Mouse (Mus musculus) embryonic facial prominence, embryonic 14.5 days (tissue): Measurements from ENCODE around the gene Prpf6. TPM values are rescaled to one million over a fixed set of nuclear protein-coding genes. Genes with fewer than 3 reads are reported as not detected.

Experiments
- ATAC-seq: fragments of 200-750 bp; cut with Nextera tagmentation; 2 replicates; pipeline ENCODE4 v1.8.0; 2017; ENCODE audit warnings: low read depth, moderate number of reproducible peaks, moderate TSS enrichment
- DNase-seq: peaks from one replicate; pipeline ENCODE4 v3.0.0-alpha.2; 2015; ENCODE audit warnings: low spot score
- H3K27ac ChIP-seq: fragments of 300-500 bp; sonication (generic); replicated peaks from 2 replicates; pipeline ENCODE4 v1.5.1; 2014; ENCODE audit warnings: low read depth, mild to moderate bottlenecking, low read length, moderate library complexity
- H3K27me3 ChIP-seq: fragments of 300-500 bp; sonication (generic); replicated peaks from 2 replicates; pipeline ENCODE4 v1.6.1; 2014; ENCODE audit warnings: low read length; ENCODE audit not compliant: control insufficient read depth, insufficient read depth
- H3K36me3 ChIP-seq: fragments of 300-500 bp; sonication (generic); 2 replicates; pipeline ENCODE4 v1.6.1; 2014; ENCODE audit warnings: low read length, mixed read lengths; ENCODE audit not compliant: control insufficient read depth, insufficient read depth
- H3K4me1 ChIP-seq: fragments of 300-500 bp; sonication (generic); 2 replicates; pipeline ENCODE4 v1.6.1; 2014; ENCODE audit warnings: antibody characterized with exemption, low read length; ENCODE audit not compliant: control insufficient read depth, insufficient read depth
- H3K4me2 ChIP-seq: fragments of 300-500 bp; sonication (generic); 2 replicates; pipeline ENCODE4 v1.6.1; 2014; ENCODE audit warnings: low read depth, mild to moderate bottlenecking, low read length, moderate library complexity, mixed read lengths
- H3K4me3 ChIP-seq: fragments of 300-500 bp; sonication (generic); 2 replicates; pipeline ENCODE4 v1.5.1; 2014; ENCODE audit warnings: low read depth, mild to moderate bottlenecking, low read length
- H3K9ac ChIP-seq: fragments of 300-500 bp; sonication (generic); 2 replicates; pipeline ENCODE4 v1.6.1; 2014; ENCODE audit warnings: low read depth, mild to moderate bottlenecking, low read length, moderate library complexity, mixed read lengths
- H3K9me3 ChIP-seq: fragments of 300-500 bp; sonication (generic); 2 replicates; pipeline ENCODE4 v1.6.1; 2016; ENCODE audit warnings: low read length; ENCODE audit not compliant: control insufficient read depth
- WGBS: fragments of 180-500 bp; shearing (Covaris S2); extraction: QIAGEN DNeasy Blood & Tissue Kit; methylation state at CpG from one replicate; pipeline ENCODE4 v1.1.7; 2014; 5-methylcytosine and 5-hydroxymethylcytosine counted together
- polyA plus RNA-seq: library from polyadenylated mRNA; unstranded; fragments of >200 nt; fragmentation: Nextera tagmentation; extraction: Ambion mirVana; gene quantifications from 2 replicates; pipeline ENCODE4 v1.2.1, GENCODE M21; 2014

The Prpf6 gene
- polyA plus RNA-seq: 57.4 and 61.7 TPM in 2 replicates

- no peaks in the 10 kb centered on the region for H3K9me3 ChIP-seq
- H3K4me3 ChIP-seq: peak within 1 kb of the TSS; percentile 95
- peak within 1 kb of the TSS; percentile 80 for H3K27ac ChIP-seq
- 11% methylated on average over 5 of the region's 5 CpGs for WGBS
- DNase-seq: peak; percentile 39
- no peaks in the 10 kb centered on the region for H3K27me3 ChIP-seq
- peaks cover 8% of the 10 kb centered on the region for H3K4me1 ChIP-seq
- peaks cover 41% of the 10 kb centered on the region for H3K36me3 ChIP-seq
- H3K4me2 ChIP-seq: peak within 1 kb of the TSS; percentile 86
- no peak for ATAC-seq
- peak within 1 kb of the TSS; percentile 92 for H3K9ac ChIP-seq
Measured at GRCm38 (mm10) chr2:181591528-181592085, at the start of gene Prpf6. Prpf6 (plus strand) TSS chr2:181591868.

GRCm38 (mm10) chr2:181546142-181546541, 45.5 kb upstream of the Prpf6 start:
- H3K4me3 ChIP-seq: no peak overlapping the region
- no peak overlapping the region for H3K27ac ChIP-seq
- H3K4me2 ChIP-seq: no peak overlapping the region
- no peak overlapping the region for H3K9ac ChIP-seq
- H3K9me3 ChIP-seq: no peaks in the 10 kb centered on the region
- peaks cover 60% of the 10 kb centered on the region for H3K36me3 ChIP-seq
- WGBS: 98% methylated on average over 7 of the region's 7 CpGs
- no peaks in the 10 kb centered on the region for H3K4me1 ChIP-seq
- no peak for DNase-seq
- no peak for ATAC-seq
- no peaks in the 10 kb centered on the region for H3K27me3 ChIP-seq

- DNase-seq: no peak
- ATAC-seq: no peak
- Histone ChIP-seq H3K27me3 (no peaks in the 10 kb centered on the region), H3K9ac (no peak overlapping the region), H3K4me3 (no peak overlapping the region), H3K36me3 (peaks cover 76% of the 10 kb centered on the region), H3K4me1 (no peaks in the 10 kb centered on the region), H3K27ac (no peak overlapping the region), H3K4me2 (no peak overlapping the region), H3K9me3 (no peaks in the 10 kb centered on the region)
- WGBS: 77% methylated on average over 1 of the region's 1 CpGs
Measured at GRCm38 (mm10) chr2:181548227-181548626, 43.4 kb upstream of the Prpf6 start.

GRCm38 (mm10) chr2:181548682-181549081, 43.0 kb upstream of the Prpf6 start:
- 85% methylated on average over 5 of the region's 5 CpGs for WGBS
- Histone ChIP-seq H3K4me2 (no peak overlapping the region), H3K9me3 (no peaks in the 10 kb centered on the region), H3K36me3 (peaks cover 81% of the 10 kb centered on the region), H3K4me3 (no peak overlapping the region), H3K27me3 (no peaks in the 10 kb centered on the region), H3K9ac (no peak overlapping the region), H3K4me1 (no peaks in the 10 kb centered on the region), H3K27ac (no peak overlapping the region)
- peak; percentile 11 for DNase-seq
- peak; percentile 53; the same call in 1 of the 2 replicates for ATAC-seq

GRCm38 (mm10) chr2:181550233-181550632, 41.4 kb upstream of the Prpf6 start:
- Histone ChIP-seq H3K36me3 (peaks cover 84% of the 10 kb centered on the region), H3K4me3 (no peak overlapping the region), H3K4me1 (no peaks in the 10 kb centered on the region), H3K9me3 (no peaks in the 10 kb centered on the region), H3K4me2 (no peak overlapping the region), H3K27ac (no peak overlapping the region), H3K27me3 (no peaks in the 10 kb centered on the region), H3K9ac (no peak overlapping the region)
- ATAC-seq (no peak), DNase-seq (no peak)
- WGBS: 94% methylated on average over 2 of the region's 2 CpGs

GRCm38 (mm10) chr2:181553772-181554171, 37.9 kb upstream of the Prpf6 start:
- H3K27me3 ChIP-seq: no peaks in the 10 kb centered on the region
- no peaks in the 10 kb centered on the region for H3K4me1 ChIP-seq
- peaks cover 57% of the 10 kb centered on the region for H3K36me3 ChIP-seq
- DNase-seq (no peak), ATAC-seq (no peak)
- H3K27ac ChIP-seq: no peak overlapping the region
- H3K4me3 ChIP-seq: no peak overlapping the region
- no peaks in the 10 kb centered on the region for H3K9me3 ChIP-seq
- H3K9ac ChIP-seq: no peak overlapping the region
- no peak overlapping the region for H3K4me2 ChIP-seq

GRCm38 (mm10) chr2:181567338-181567737, 24.3 kb upstream of the Prpf6 start:
- no peak overlapping the region for H3K27ac ChIP-seq
- WGBS: 79% methylated on average over 3 of the region's 3 CpGs
- no peak for ATAC-seq
- H3K4me1 ChIP-seq: no peaks in the 10 kb centered on the region
- no peak overlapping the region for H3K4me3 ChIP-seq
- 0 out of 2 replicates have a peak, but pooled peaks cover 13% of the 10 kb centered on the region for H3K36me3 ChIP-seq
- H3K9me3 ChIP-seq: no peaks in the 10 kb centered on the region
- no peak overlapping the region for H3K9ac ChIP-seq
- H3K4me2 ChIP-seq: no peak overlapping the region
- H3K27me3 ChIP-seq: no peaks in the 10 kb centered on the region
- DNase-seq: no peak

GRCm38 (mm10) chr2:181568272-181569008, 23.2 kb upstream of the Prpf6 start:
- H3K27me3 ChIP-seq: no peaks in the 10 kb centered on the region
- no peak overlapping the region for H3K9ac ChIP-seq
- no peaks in the 10 kb centered on the region for H3K4me1 ChIP-seq
- H3K27ac ChIP-seq: no peak overlapping the region
- no peak for ATAC-seq
- DNase-seq: no peak
- WGBS: 73% methylated on average over 7 of the region's 7 CpGs
- no peak overlapping the region for H3K4me2 ChIP-seq
- H3K9me3 ChIP-seq: no peaks in the 10 kb centered on the region
- H3K4me3 ChIP-seq: no peak overlapping the region
- peaks cover 24% of the 10 kb centered on the region; the same call in 1 of the 2 replicates for H3K36me3 ChIP-seq

GRCm38 (mm10) chr2:181569856-181570255, 21.8 kb upstream of the Prpf6 start:
- no peak overlapping the region for H3K27ac ChIP-seq
- no peaks in the 10 kb centered on the region for H3K27me3 ChIP-seq
- no peak overlapping the region for H3K4me2 ChIP-seq
- 94% methylated on average over 10 of the region's 10 CpGs for WGBS
- peaks cover 29% of the 10 kb centered on the region; the same call in 1 of the 2 replicates for H3K36me3 ChIP-seq
- no peak overlapping the region for H3K9ac ChIP-seq
- DNase-seq (no peak), ATAC-seq (no peak)
- H3K9me3 ChIP-seq: no peaks in the 10 kb centered on the region
- H3K4me1 ChIP-seq: no peaks in the 10 kb centered on the region
- no peak overlapping the region for H3K4me3 ChIP-seq
